Mouse (Mus musculus): ENCODE data around the gene Filip1l.

GRCm38 (mm10) chr16:57611768-57612167 is 258.9 kb downstream of the Filip1l start:
- peak; percentile 62 for TF ChIP-seq CTCF (conservative IDR thresholded peaks at IDR 0.05; ENCODE audit: insufficient read depth, insufficient read length, low read depth, low read length)
- no peak for TF ChIP-seq POLR2A (IDR thresholded peaks at IDR 0.05; ENCODE audit: low read depth, low read length)

All from kidney, adult 2 months (tissue).